Mouse (Mus musculus) ES-Bruce4 (cell line): ENCODE data around the gene Mturn. TPM values are rescaled to one million over a fixed set of nuclear protein-coding genes. Genes with fewer than 3 reads are reported as not detected.

Source experiments
- H3K27ac ChIP-seq: 2 replicates; pipeline ENCODE4 v1.5.1; 2012; ENCODE audit warnings: low read length, inconsistent platforms; ENCODE audit not compliant: insufficient read depth
- H3K27me3 ChIP-seq: 2 replicates; pipeline ENCODE4 v1.6.1; 2012; ENCODE audit warnings: mild to moderate bottlenecking, low read length, inconsistent platforms; ENCODE audit not compliant: control insufficient read depth, poor library complexity, insufficient read depth, severe bottlenecking
- H3K36me3 ChIP-seq: 2 replicates; pipeline ENCODE4 v1.6.1; 2012; ENCODE audit warnings: inconsistent platforms, mild to moderate bottlenecking, low read length, moderate library complexity; ENCODE audit not compliant: control insufficient read depth, poor library complexity, insufficient read depth, severe bottlenecking
- H3K4me1 ChIP-seq: one replicate; pipeline ENCODE4 v1.8.1; 2011; ENCODE audit warnings: low read length; ENCODE audit not compliant: control insufficient read depth, insufficient read depth
- H3K4me3 ChIP-seq: 2 replicates; pipeline ENCODE4 v1.5.1; 2011; ENCODE audit warnings: low read depth, mild to moderate bottlenecking, low read length
- H3K9ac ChIP-seq: 2 replicates; pipeline ENCODE4 v1.6.1; 2012; ENCODE audit warnings: low read depth, mild to moderate bottlenecking, inconsistent platforms; ENCODE audit not compliant: poor library complexity, severe bottlenecking
- H3K9me3 ChIP-seq: replicated peaks from 2 replicates; pipeline ENCODE4 v1.6.1; 2012; ENCODE audit warnings: mild to moderate bottlenecking, low read length, inconsistent platforms; ENCODE audit not compliant: control insufficient read depth, poor library complexity, insufficient read depth, severe bottlenecking
- CTCF ChIP-seq: IDR thresholded peaks from one replicate; pipeline ENCODE4 v1.8.1; 2011; ENCODE audit warnings: low read depth, low read length
- EP300 ChIP-seq: IDR thresholded peaks from 2 replicates; pipeline ENCODE4 v1.6.1; 2011; ENCODE audit warnings: low read depth, low read length; ENCODE audit not compliant: insufficient read depth
- POLR2A ChIP-seq: IDR thresholded peaks from one replicate; pipeline ENCODE4 v1.8.1; 2011; ENCODE audit warnings: low read length; ENCODE audit not compliant: insufficient read depth
- polyA plus RNA-seq: library from polyadenylated mRNA; stranded (reverse); fragments of >200 nt; gene quantifications from 2 replicates; pipeline ENCODE4 v1.2.4, GENCODE M21; 2011; ENCODE audit warnings: low read depth; ENCODE audit not compliant: missing spikeins, insufficient read depth, insufficient read length

Gene Mturn
- polyA plus RNA-seq, 1 experiment = 3.8 TPM

- Histone ChIP-seq H3K27me3 (no peaks in the 10 kb centered on the region), H3K4me3 (no peak overlapping the region), H3K9me3 (peaks cover 2% of the 10 kb centered on the region), H3K4me1 (peaks cover 5% of the 10 kb centered on the region), H3K9ac (no peak overlapping the region), H3K27ac (no peak overlapping the region), H3K36me3 (no peaks in the 10 kb centered on the region)
- TF ChIP-seq POLR2A (no peak), EP300 (no peak), CTCF (no peak)
These were observed 25.3 kb downstream of the Mturn start for GRCm38 (mm10) chr6:54706611-54707172.

GRCm38 (mm10) chr6:54708646-54709045 is 27.2 kb downstream of the Mturn start:
- TF ChIP-seq CTCF = no peak
- no peak for TF ChIP-seq POLR2A
- no peak for TF ChIP-seq EP300
- H3K27ac ChIP-seq = peak overlapping the region; percentile 86
- no peaks in the 10 kb centered on the region for H3K36me3 ChIP-seq
- no peaks in the 10 kb centered on the region for H3K27me3 ChIP-seq
- peaks cover 2% of the 10 kb centered on the region for H3K9me3 ChIP-seq
- H3K4me3 ChIP-seq = no peak overlapping the region
- H3K4me1 ChIP-seq = peaks cover 5% of the 10 kb centered on the region
- H3K9ac ChIP-seq = no peak overlapping the region

GRCm38 (mm10) chr6:54715697-54716096 is 34.3 kb downstream of the Mturn start:
- H3K36me3 ChIP-seq = no peaks in the 10 kb centered on the region
- H3K27ac ChIP-seq = no peak overlapping the region
- no peak overlapping the region for H3K9ac ChIP-seq
- H3K27me3 ChIP-seq = peaks cover 2% of the 10 kb centered on the region; the same call in 1 of the 2 replicates
- H3K4me3 ChIP-seq = no peak overlapping the region
- H3K4me1 ChIP-seq = no peaks in the 10 kb centered on the region
- peaks cover 2% of the 10 kb centered on the region; the same call in 1 of the 2 replicates for H3K9me3 ChIP-seq
- TF ChIP-seq POLR2A = no peak
- TF ChIP-seq EP300 = no peak
- TF ChIP-seq CTCF = no peak

- peaks cover 2% of the 10 kb centered on the region; the same call in 1 of the 2 replicates for H3K27me3 ChIP-seq
- no peaks in the 10 kb centered on the region for H3K4me1 ChIP-seq
- TF ChIP-seq POLR2A (no peak), CTCF (no peak), EP300 (no peak)
- H3K27ac ChIP-seq = no peak overlapping the region
- H3K4me3 ChIP-seq = no peak overlapping the region
- no peaks in the 10 kb centered on the region for H3K9me3 ChIP-seq
- no peaks in the 10 kb centered on the region for H3K36me3 ChIP-seq
- H3K9ac ChIP-seq = peak overlapping the region; percentile 18; the same call in 1 of the 2 replicates
These were observed 37.6 kb downstream of the Mturn start for GRCm38 (mm10) chr6:54718779-54719685.

GRCm38 (mm10) chr6:54719686-54720310 is 38.4 kb downstream of the Mturn start:
- no peak for TF ChIP-seq EP300
- Histone ChIP-seq H3K27me3 (peaks cover 2% of the 10 kb centered on the region; the same call in 1 of the 2 replicates), H3K27ac (no peak overlapping the region)

More at GRCm38 (mm10) chr6:54719686-54720310, 38.4 kb downstream of the Mturn start:
- H3K9me3 ChIP-seq = no peaks in the 10 kb centered on the region
- H3K4me3 ChIP-seq = no peak overlapping the region
- peak overlapping the region; percentile 18; the same call in 1 of the 2 replicates for H3K9ac ChIP-seq
- no peaks in the 10 kb centered on the region for H3K4me1 ChIP-seq
- no peaks in the 10 kb centered on the region for H3K36me3 ChIP-seq
